Mouse (Mus musculus) heart, embryonic 13.5 days (tissue): ENCODE data around the gene AI182371. TPM values are rescaled to one million over a fixed set of nuclear protein-coding genes. Genes with fewer than 3 reads are reported as not detected.

Experiments used
- ATAC-seq: fragments of 200-750 bp; cut with Nextera tagmentation; 2 replicates; pipeline ENCODE4 v1.8.0; 2017; ENCODE audit warnings: moderate TSS enrichment; ENCODE audit not compliant: insufficient number of reproducible peaks, low FRiP score, low TSS enrichment; ENCODE audit errors: extremely low read depth
- H3K27ac ChIP-seq: fragments of 300-500 bp; sonication (generic); replicated peaks from 2 replicates; pipeline ENCODE4 v1.5.1; 2015; ENCODE audit warnings: moderate library complexity, mild to moderate bottlenecking, inconsistent platforms
- H3K27me3 ChIP-seq: fragments of 300-500 bp; sonication (generic); replicated peaks from 2 replicates; pipeline ENCODE4 v1.6.1; 2015; ENCODE audit warnings: mild to moderate bottlenecking, inconsistent platforms
- H3K36me3 ChIP-seq: fragments of 300-500 bp; sonication (generic); 2 replicates; pipeline ENCODE4 v1.6.1; 2015; ENCODE audit warnings: mild to moderate bottlenecking, inconsistent platforms
- H3K4me1 ChIP-seq: fragments of 300-500 bp; sonication (generic); 2 replicates; pipeline ENCODE4 v1.6.1; 2015; ENCODE audit warnings: inconsistent platforms
- H3K4me2 ChIP-seq: fragments of 300-500 bp; sonication (generic); 2 replicates; pipeline ENCODE4 v1.6.1; 2015; ENCODE audit warnings: inconsistent platforms, mild to moderate bottlenecking, moderate library complexity
- H3K4me3 ChIP-seq: fragments of 300-500 bp; sonication (generic); 2 replicates; pipeline ENCODE4 v1.5.1; 2015; ENCODE audit warnings: moderate library complexity, mild to moderate bottlenecking, inconsistent platforms
- H3K9ac ChIP-seq: fragments of 300-500 bp; sonication (generic); 2 replicates; pipeline ENCODE4 v1.6.1; 2015; ENCODE audit warnings: inconsistent platforms, mild to moderate bottlenecking, moderate library complexity
- H3K9me3 ChIP-seq: fragments of 300-500 bp; sonication (generic); 2 replicates; pipeline ENCODE4 v1.6.1; 2016; ENCODE audit warnings: inconsistent platforms
- WGBS: fragments of 180-500 bp; shearing (Covaris S2); methylation state at CpG from one replicate; pipeline ENCODE4 v1.1.7; 2015; ENCODE audit warnings: mixed read lengths; 5-methylcytosine and 5-hydroxymethylcytosine counted together
- polyA plus RNA-seq: library from polyadenylated mRNA; unstranded; fragments of >200 nt; fragmentation: Nextera tagmentation; extraction: Ambion mirVana; gene quantifications from 2 replicates; pipeline ENCODE4 v1.2.1, GENCODE M21; 2015

The AI182371 gene
- 0.35 and 0.74 TPM in 2 replicates for polyA plus RNA-seq

GRCm38 (mm10) chr2:35101443-35101842, at the start of gene AI182371:
AI182371 (minus strand) TSS chr2:35101543.
- 83% methylated on average over 3 of the region's 3 CpGs for WGBS
- Histone ChIP-seq H3K27ac (peak within 1 kb of the TSS; percentile 30; the same call in 1 of the 2 replicates), H3K9ac (no peak within 1 kb of the TSS), H3K4me1 (peaks cover 3% of the 10 kb centered on the region; the same call in 1 of the 2 replicates), H3K9me3 (no peaks in the 10 kb centered on the region), H3K36me3 (no peaks in the 10 kb centered on the region; the same call in 1 of the 2 replicates), H3K4me2 (no peak within 1 kb of the TSS), H3K27me3 (no peaks in the 10 kb centered on the region), H3K4me3 (no peak within 1 kb of the TSS)
- ATAC-seq = no peak

GRCm38 (mm10) chr2:35148806-35149205, 47.5 kb upstream of the AI182371 start:
- 83% methylated on average over 10 of the region's 10 CpGs for WGBS
- ATAC-seq = no peak
- Histone ChIP-seq H3K9me3 (no peaks in the 10 kb centered on the region), H3K4me2 (no peak overlapping the region), H3K4me3 (no peak overlapping the region), H3K9ac (no peak overlapping the region), H3K27ac (no peak overlapping the region), H3K36me3 (peaks cover 100% of the 10 kb centered on the region), H3K4me1 (peaks cover 13% of the 10 kb centered on the region), H3K27me3 (no peaks in the 10 kb centered on the region)

- no peak overlapping the region for H3K9ac ChIP-seq
- no peaks in the 10 kb centered on the region for H3K9me3 ChIP-seq
- no peak for ATAC-seq
- no peak overlapping the region for H3K4me2 ChIP-seq
- no peak overlapping the region for H3K27ac ChIP-seq
- H3K36me3 ChIP-seq = peaks cover 97% of the 10 kb centered on the region
- H3K4me1 ChIP-seq = 0 out of 2 replicates have a peak, but pooled peaks cover 2% of the 10 kb centered on the region
- WGBS = 85% methylated on average over 3 of the region's 3 CpGs
- H3K27me3 ChIP-seq = no peaks in the 10 kb centered on the region
- no peak overlapping the region for H3K4me3 ChIP-seq
These were observed 40.3 kb upstream of the AI182371 start for GRCm38 (mm10) chr2:35141673-35142072.

DNA sequence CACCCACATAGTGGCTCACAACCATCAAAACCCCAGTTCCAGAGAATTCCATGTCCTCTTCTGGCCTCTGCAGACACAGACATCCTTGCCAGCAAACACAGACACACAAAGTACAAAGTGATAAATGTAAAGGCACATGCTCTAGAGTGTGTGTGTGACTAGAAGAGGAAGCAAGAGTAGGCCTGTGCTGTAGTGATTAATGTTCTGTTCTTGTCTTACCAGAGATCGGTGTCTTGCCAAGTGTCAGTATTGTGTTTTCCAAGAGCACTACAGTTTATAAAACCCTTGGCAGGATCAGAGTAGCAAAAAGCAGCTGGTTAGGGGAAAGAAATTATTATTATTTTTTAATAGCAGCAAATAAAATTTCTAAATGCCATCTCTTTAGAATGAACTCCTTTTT, 37.2 kb upstream of the AI182371 start:
- Histone ChIP-seq H3K9me3 (no peaks in the 10 kb centered on the region), H3K4me1 (peaks cover 4% of the 10 kb centered on the region; the same call in 1 of the 2 replicates), H3K4me2 (no peak overlapping the region), H3K27ac (no peak overlapping the region), H3K36me3 (peaks cover 88% of the 10 kb centered on the region), H3K9ac (no peak overlapping the region), H3K4me3 (no peak overlapping the region), H3K27me3 (no peaks in the 10 kb centered on the region)
- ATAC-seq = no peak
- 87% methylated on average over 1 of the region's 1 CpGs for WGBS

DNA sequence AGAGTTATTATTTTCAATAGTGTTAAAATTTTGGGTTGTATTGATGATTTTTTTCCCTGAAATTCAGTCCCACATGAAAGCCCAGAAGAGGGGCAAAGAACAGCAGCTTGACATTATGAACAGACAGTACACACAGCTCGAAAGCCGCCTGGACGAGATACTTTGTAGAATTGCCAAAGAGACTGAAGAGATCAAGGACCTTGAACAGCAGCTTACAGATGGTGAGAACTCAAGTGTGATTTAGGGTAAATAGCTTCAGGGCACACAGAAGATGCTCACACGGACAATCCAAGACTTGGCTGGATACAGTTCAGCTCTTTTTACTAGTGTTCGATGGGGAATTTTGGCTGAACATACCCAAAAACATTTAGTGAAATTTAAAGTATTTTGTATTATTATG, 32.5 kb upstream of the AI182371 start:
- WGBS = 89% methylated on average over 5 of the region's 5 CpGs

GRCm38 (mm10) chr2:35132662-35133055, 31.3 kb upstream of the AI182371 start:
- no peak for ATAC-seq
- peaks cover 36% of the 10 kb centered on the region for H3K36me3 ChIP-seq
- peak overlapping the region; percentile 83 for H3K9ac ChIP-seq
- H3K27ac ChIP-seq = peak overlapping the region; percentile 89
- H3K4me3 ChIP-seq = peak overlapping the region; percentile 66
- peaks cover 24% of the 10 kb centered on the region for H3K4me1 ChIP-seq
- 10% methylated on average over 5 of the region's 5 CpGs for WGBS
- peak overlapping the region; percentile 87 for H3K4me2 ChIP-seq
- H3K27me3 ChIP-seq = no peaks in the 10 kb centered on the region
- no peaks in the 10 kb centered on the region for H3K9me3 ChIP-seq

More for the DNA sequence above, 32.5 kb upstream of the AI182371 start:
- ATAC-seq = no peak
- Histone ChIP-seq H3K36me3 (peaks cover 44% of the 10 kb centered on the region), H3K4me1 (peaks cover 21% of the 10 kb centered on the region), H3K9me3 (no peaks in the 10 kb centered on the region), H3K4me3 (no peak overlapping the region), H3K27ac (no peak overlapping the region), H3K9ac (no peak overlapping the region), H3K4me2 (no peak overlapping the region), H3K27me3 (no peaks in the 10 kb centered on the region)

DNA sequence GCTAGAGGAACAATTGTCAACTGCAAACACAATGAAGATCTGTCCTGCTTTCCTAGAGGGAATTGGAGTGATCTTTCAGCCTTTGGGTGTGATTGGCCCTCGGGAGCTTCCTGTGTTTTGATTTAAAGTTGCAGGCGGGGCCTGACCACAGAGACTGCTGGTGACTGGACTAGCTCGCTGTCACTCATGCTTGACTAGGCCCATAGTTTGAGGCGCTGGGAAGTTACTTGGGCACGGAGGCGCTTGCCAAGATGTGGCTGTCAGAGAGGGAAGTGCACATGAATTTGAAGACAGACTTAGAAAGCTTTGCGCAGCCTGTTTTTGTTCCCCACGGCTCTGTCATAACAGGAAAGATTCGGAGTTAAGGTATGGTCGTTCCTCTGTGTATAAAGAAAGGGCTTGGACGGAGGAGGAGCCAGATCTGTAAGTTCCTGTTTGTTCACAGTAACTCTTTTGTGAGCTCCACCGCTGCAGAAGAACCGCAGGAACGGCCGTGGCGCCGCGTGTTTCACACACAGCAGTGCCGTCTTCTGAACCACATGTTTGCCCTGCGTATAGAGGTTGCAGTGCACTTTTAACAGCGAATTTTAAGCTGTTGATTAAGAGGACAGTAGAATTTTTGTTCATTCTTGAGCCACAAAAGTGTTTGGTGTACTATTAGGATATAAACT, 30.8 kb upstream of the AI182371 start:
- ATAC-seq = peak; percentile 89
- Histone ChIP-seq H3K4me2 (peak overlapping the region; percentile 87), H3K4me1 (peaks cover 24% of the 10 kb centered on the region), H3K27me3 (no peaks in the 10 kb centered on the region), H3K27ac (peak overlapping the region; percentile 89), H3K4me3 (peak overlapping the region; percentile 66), H3K36me3 (peaks cover 35% of the 10 kb centered on the region), H3K9me3 (no peaks in the 10 kb centered on the region), H3K9ac (peak overlapping the region; percentile 83)
- WGBS = under 1% methylated on average over 21 of the region's 21 CpGs

GRCm38 (mm10) chr2:35131491-35131890, 30.1 kb upstream of the AI182371 start:
- peaks cover 30% of the 10 kb centered on the region for H3K36me3 ChIP-seq
- H3K4me1 ChIP-seq = peaks cover 24% of the 10 kb centered on the region
- no peak for ATAC-seq
- peak overlapping the region; percentile 44; the same call in 1 of the 2 replicates for H3K9ac ChIP-seq
- H3K4me2 ChIP-seq = peak overlapping the region; percentile 87
- H3K27me3 ChIP-seq = no peaks in the 10 kb centered on the region
- H3K4me3 ChIP-seq = peak overlapping the region; percentile 66
- peak overlapping the region; percentile 89 for H3K27ac ChIP-seq
- H3K9me3 ChIP-seq = no peaks in the 10 kb centered on the region

DNA sequence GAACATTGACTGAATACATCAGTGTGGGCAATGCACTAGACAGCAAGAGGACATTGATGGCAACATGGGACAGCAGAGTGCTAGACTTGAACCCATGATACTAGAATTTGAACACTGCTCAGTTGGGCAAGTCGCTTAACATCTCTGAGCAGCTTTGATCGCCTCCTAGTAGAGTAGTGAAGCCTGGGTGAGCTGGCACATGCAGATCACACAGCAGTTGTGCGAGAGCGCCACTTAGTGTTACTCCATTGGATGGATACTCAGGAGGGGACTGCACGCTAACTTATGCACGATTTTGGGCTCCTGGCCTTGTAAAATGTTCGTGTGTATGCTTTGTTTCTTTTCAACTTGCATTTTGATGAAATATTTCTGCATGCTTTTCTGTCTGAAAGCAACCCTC, 23.4 kb upstream of the AI182371 start:
- no peak for ATAC-seq
- H3K27me3 ChIP-seq = no peaks in the 10 kb centered on the region
- no peak overlapping the region for H3K4me2 ChIP-seq
- no peaks in the 10 kb centered on the region for H3K9me3 ChIP-seq
- 75% methylated on average over 7 of the region's 7 CpGs for WGBS
- peaks cover 37% of the 10 kb centered on the region for H3K36me3 ChIP-seq
- H3K27ac ChIP-seq = no peak overlapping the region
- H3K4me3 ChIP-seq = no peak overlapping the region
- no peak overlapping the region for H3K9ac ChIP-seq
- H3K4me1 ChIP-seq = 0 out of 2 replicates have a peak, but pooled peaks cover 4% of the 10 kb centered on the region

DNA sequence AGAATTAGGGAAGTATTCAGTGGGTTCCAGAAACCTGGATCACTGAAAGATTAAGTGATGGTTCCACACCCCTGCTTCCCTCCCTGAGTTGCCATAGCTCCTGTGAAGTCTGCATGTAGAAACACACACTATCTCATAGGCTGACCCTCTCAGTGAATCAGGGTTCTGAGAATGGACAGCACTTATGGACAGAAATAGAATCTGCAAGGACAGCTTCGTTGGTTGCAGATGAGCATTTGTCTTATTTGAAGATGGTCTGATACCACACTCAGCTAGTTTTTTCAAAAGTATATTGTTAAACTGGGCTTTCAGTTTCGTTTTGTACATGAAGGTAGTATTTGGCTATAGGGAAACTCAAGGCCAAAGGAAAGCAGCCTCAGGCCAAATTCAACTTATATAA, 9.2 kb upstream of the AI182371 start:
- Histone ChIP-seq H3K27ac (no peak overlapping the region), H3K4me1 (peaks cover 14% of the 10 kb centered on the region), H3K36me3 (peaks cover 10% of the 10 kb centered on the region; the same call in 1 of the 2 replicates), H3K9ac (no peak overlapping the region), H3K4me2 (peak overlapping the region; percentile 86), H3K9me3 (no peaks in the 10 kb centered on the region), H3K27me3 (no peaks in the 10 kb centered on the region), H3K4me3 (peak overlapping the region; percentile 19; the same call in 1 of the 2 replicates)
- ATAC-seq = no peak
- WGBS = 50% methylated on average over 2 of the region's 2 CpGs

DNA sequence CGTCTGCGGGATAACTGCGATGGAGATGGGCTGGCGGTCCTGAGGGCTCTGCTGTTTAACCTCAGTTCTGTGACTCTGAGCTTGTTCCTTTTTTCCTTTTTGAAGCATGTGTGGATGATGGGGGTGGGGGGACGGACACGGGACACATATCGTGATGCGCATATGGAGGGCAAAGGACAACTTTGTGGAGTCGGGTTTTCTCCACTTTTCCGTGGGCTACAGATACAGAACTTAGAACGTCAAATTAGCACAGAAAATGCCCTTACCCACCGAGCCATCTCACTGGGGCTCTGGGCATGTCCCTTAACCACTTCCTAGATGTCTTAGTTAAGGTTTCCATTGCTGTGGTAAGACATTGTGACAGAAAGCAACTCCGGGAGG, 8.6 kb upstream of the AI182371 start:
- WGBS = 2% methylated on average over 13 of the region's 13 CpGs
- no peaks in the 10 kb centered on the region for H3K27me3 ChIP-seq
- no peak for ATAC-seq
- H3K4me2 ChIP-seq = peak overlapping the region; percentile 86
- H3K4me3 ChIP-seq = peak overlapping the region; percentile 75
- no peaks in the 10 kb centered on the region for H3K9me3 ChIP-seq
- peaks cover 5% of the 10 kb centered on the region; the same call in 1 of the 2 replicates for H3K36me3 ChIP-seq
- H3K27ac ChIP-seq = peak overlapping the region; percentile 80
- peak overlapping the region; percentile 84 for H3K9ac ChIP-seq
- H3K4me1 ChIP-seq = peaks cover 14% of the 10 kb centered on the region
